Mouse (Mus musculus) E14TG2a.4 (cell line): ENCODE measurements around the gene Wiz.

ENCODE experiments used
- H3K27me3 ChIP-seq: 2 replicates; pipeline ENCODE4 v1.6.1; 2014; ENCODE audit warnings: low read length, control low read depth; ENCODE audit not compliant: insufficient read depth
- H3K36me3 ChIP-seq: 2 replicates; pipeline ENCODE4 v1.6.1; 2014; ENCODE audit warnings: low read length, control low read depth; ENCODE audit not compliant: insufficient read depth
- H3K4me1 ChIP-seq: replicated peaks from 2 replicates; pipeline ENCODE4 v1.6.1; 2014; ENCODE audit warnings: low read depth, low read length, control low read depth
- H3K4me3 ChIP-seq: replicated peaks from 2 replicates; pipeline ENCODE4 v1.5.1; 2014; ENCODE audit warnings: mild to moderate bottlenecking, low read length
- H3K9me3 ChIP-seq: 2 replicates; pipeline ENCODE4 v1.6.1; 2014; ENCODE audit warnings: low read length, control low read depth
- CTCF ChIP-seq: conservative IDR thresholded peaks from 2 replicates; pipeline ENCODE4 v1.5.1; 2014; ENCODE audit warnings: low read length
- NANOG ChIP-seq: IDR thresholded peaks from 2 replicates; pipeline ENCODE4 v1.6.1; 2014; ENCODE audit warnings: borderline replicate concordance, low read length, mixed read lengths
- POU5F1 ChIP-seq: IDR thresholded peaks from 2 replicates; pipeline ENCODE4 v1.6.1; 2014; ENCODE audit warnings: low read length, borderline replicate concordance

The Wiz gene

DNA sequence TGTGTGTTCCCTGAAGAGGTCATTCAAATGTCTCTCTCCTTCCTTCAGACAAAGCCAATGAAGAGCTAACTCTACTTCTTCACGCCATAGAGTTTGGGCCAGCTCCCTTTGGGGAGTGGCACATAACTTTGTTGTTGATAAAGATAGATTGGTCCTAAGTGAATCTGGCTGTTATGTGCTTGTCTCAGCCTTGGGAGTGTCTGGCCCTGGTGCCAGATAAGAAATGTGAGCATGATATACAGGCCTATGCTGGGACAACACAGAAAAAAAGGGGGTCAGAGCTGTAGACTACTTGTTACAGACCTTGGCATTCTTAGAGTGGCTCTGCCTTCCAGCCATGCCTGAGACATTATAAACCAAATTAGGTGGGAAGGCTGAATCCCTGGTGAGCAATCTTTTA lies 23.9 kb downstream of the Wiz start:
- peaks cover 56% of the 10 kb centered on the region for H3K4me1 ChIP-seq
- TF ChIP-seq POU5F1 (no peak), CTCF (no peak), NANOG (no peak)

DNA sequence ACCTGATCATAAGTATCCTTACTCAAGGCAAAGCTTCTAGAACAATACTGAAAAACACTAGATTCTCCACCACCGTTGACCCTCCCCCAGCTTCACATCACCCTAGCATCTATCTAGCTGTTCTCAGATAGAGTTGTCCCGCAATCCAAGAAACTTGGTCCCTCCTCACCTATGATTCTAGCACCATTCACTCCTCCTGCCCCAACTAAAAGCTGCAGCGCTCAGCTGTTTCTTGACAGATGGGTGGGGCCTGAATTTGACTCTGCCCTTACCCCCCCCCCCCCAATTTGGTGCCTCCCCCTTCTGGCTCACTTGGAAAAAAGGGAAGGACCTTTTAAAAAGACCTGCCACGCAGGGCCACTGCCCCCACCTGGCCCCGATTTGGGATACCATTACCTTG lies 24.4 kb downstream of the Wiz start:
- H3K9me3 ChIP-seq = no peaks in the 10 kb centered on the region
- peak overlapping the region; percentile 97 for H3K4me3 ChIP-seq
- H3K27me3 ChIP-seq = no peaks in the 10 kb centered on the region
- TF ChIP-seq NANOG = no peak
- TF ChIP-seq CTCF = no peak
- TF ChIP-seq POU5F1 = no peak
- H3K4me1 ChIP-seq = peaks cover 60% of the 10 kb centered on the region
- peaks cover 32% of the 10 kb centered on the region for H3K36me3 ChIP-seq

More for the DNA sequence above, 23.9 kb downstream of the Wiz start:
- Histone ChIP-seq H3K9me3 (no peaks in the 10 kb centered on the region), H3K4me3 (peak overlapping the region; percentile 97; the same call in 1 of the 2 replicates), H3K27me3 (no peaks in the 10 kb centered on the region), H3K36me3 (peaks cover 28% of the 10 kb centered on the region)

DNA sequence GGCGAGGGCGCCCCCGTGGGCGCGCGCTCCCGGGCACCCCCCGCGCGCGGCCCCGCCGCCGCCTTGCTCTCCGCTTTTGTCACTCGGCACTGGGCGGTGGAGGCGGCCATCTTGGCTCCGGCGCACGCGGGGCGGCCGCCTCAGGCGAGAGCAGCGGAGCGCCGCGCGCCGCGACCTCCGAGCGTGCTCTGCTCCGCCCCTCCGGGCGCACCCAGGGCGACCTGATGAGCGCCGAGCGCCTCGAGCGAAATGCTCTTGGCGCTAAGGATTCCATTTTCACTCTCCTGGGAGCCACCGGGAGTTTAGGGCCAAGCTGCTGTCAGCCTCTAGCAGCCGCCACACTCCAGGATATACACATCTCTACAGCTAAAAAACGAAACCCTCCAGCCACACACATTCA lies 24.9 kb downstream of the Wiz start:
- peaks cover 66% of the 10 kb centered on the region for H3K4me1 ChIP-seq
- H3K9me3 ChIP-seq = no peaks in the 10 kb centered on the region
- no peaks in the 10 kb centered on the region for H3K27me3 ChIP-seq
- H3K4me3 ChIP-seq = peak overlapping the region; percentile 97
- TF ChIP-seq CTCF (no peak), POU5F1 (no peak), NANOG (no peak)
- H3K36me3 ChIP-seq = peaks cover 37% of the 10 kb centered on the region

DNA sequence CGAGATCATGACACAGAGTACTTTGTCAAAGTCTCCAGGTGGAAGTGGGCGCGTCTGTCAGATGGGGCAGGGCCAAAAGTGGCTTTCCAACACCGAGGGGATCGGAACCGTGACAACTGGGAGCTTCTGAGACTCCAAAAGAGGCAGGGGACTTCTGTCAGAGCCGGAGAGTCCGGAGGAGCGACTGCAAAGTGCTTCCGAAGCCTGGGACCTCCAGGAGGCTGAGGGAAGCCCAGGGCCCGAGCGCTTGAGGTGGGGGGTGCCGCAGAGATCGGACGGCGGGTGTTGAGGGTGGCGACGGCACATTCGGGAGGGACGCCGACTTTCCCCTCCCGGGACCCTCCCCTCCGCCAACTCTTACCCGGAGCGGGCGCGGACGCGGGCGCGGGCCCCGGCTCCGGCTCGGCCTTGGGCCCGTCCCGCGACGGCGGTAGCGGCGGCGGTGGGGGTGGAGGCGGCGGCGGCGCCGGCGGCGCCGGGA lies 25.4 kb downstream of the Wiz start:
- TF ChIP-seq NANOG (no peak), CTCF (no peak), POU5F1 (no peak)
- peaks cover 70% of the 10 kb centered on the region for H3K4me1 ChIP-seq
- peak overlapping the region; percentile 97 for H3K4me3 ChIP-seq
- H3K27me3 ChIP-seq = no peaks in the 10 kb centered on the region
- H3K9me3 ChIP-seq = no peaks in the 10 kb centered on the region
- peaks cover 42% of the 10 kb centered on the region for H3K36me3 ChIP-seq

DNA sequence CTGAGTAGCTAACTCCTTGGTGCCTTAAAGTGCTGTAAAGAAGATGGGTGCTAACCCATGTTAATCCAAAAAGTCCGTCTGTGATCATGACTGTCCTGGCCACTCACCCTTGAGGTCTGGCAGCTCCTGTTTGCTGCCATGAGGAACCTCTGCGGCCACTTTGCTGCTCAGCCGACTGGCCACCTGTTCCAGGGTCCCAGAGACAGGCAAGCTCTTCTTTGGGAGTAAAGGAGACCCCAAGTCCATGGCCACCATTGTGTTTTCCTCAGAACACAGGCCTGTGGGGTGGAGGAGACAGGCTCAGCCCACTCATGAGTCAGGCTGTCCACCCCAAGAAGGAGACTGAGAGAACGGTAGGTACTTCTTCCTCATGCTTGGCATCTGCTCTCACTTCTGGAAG lies 26.6 kb downstream of the Wiz start:
- peaks cover 76% of the 10 kb centered on the region for H3K4me1 ChIP-seq
- TF ChIP-seq NANOG (no peak), CTCF (no peak), POU5F1 (no peak)
- no peaks in the 10 kb centered on the region for H3K27me3 ChIP-seq
- H3K4me3 ChIP-seq = peak overlapping the region; percentile 97
- H3K9me3 ChIP-seq = no peaks in the 10 kb centered on the region
- H3K36me3 ChIP-seq = peaks cover 54% of the 10 kb centered on the region

DNA sequence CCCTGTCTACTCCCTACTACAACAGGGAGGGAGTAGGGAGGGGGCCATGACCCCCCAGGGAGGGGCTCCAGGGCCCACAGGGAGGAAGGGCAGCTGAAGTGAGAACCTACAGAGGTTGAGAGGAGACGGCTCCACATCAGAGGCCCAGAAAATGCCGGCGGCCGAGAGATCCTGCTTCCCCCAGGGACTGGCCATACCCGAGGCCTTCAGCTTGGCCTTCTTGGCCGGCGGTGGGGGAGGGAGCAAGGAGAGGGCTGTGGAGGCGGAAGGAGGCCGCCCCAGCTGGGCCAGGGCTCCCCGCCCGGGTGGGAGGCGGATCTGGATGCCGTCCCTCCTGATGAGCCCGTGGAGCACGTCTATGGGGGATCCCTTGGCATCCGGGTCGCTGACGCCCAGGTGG lies 29.3 kb downstream of the Wiz start:
- Histone ChIP-seq H3K36me3 (peaks cover 81% of the 10 kb centered on the region), H3K9me3 (no peaks in the 10 kb centered on the region), H3K4me1 (peaks cover 86% of the 10 kb centered on the region), H3K4me3 (peak overlapping the region; percentile 46), H3K27me3 (no peaks in the 10 kb centered on the region)
- TF ChIP-seq POU5F1 (no peak), CTCF (no peak), NANOG (no peak)

DNA sequence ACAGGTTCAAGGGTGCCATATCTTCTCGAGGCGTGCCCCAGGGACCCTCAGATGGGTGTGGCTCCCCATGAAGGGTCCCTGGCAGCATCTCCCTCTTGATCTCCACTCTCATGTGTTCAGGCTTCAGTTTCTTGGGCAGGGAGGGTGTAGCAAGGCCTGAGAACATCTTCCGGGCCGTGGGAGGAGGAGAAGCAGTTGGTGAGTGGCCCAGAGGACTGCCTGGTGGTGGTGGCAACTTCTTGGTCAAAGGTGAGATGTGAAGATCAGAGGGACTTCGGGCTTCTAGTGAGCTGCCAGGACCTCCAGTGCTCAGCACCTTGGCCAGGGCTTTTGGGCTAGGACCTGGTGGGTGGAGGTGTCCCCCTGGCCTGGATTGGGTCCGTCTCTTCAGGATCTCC lies 30.3 kb downstream of the Wiz start:
- Histone ChIP-seq H3K27me3 (no peaks in the 10 kb centered on the region), H3K4me1 (peaks cover 91% of the 10 kb centered on the region), H3K9me3 (no peaks in the 10 kb centered on the region), H3K4me3 (no peak overlapping the region), H3K36me3 (peaks cover 91% of the 10 kb centered on the region)
- TF ChIP-seq NANOG (no peak), CTCF (no peak; the same call in 1 of the 2 replicates), POU5F1 (no peak)

DNA sequence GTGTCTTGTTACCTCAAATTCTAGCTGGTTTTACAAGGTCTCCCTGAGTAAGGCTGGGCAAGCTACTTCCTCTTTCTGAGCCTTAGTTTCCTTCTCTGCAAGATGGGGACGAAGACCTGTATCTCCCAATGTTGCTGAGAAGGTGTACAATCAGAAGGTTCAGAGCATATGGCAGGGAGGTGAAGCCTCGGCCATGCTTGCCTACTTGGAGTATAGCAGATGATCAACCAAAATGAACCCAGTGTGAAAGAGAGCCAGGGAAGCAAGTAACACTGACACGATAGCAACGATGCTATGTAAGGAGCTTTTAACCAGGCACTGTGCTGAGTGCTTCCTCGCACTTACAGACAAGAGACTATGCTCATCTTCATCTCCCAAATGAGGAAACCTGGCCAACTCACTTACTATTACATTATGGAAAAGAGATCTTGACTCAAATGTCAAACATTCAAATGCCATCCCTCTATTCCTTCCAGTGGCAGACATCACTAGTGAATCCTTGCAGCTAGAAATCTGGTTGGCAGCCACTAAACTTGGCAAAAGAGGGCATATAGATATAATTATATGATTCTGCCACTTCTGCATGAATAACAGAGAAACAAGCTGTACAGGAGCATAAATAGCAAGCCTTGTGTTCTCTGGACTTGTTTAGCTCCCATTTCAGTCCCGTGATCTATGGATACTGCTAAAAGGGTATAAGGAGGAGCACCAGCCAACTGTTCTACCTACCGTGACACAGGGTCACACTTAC lies 30.9 kb downstream of the Wiz start:
- no peak for TF ChIP-seq POU5F1
- no peak for TF ChIP-seq CTCF
- TF ChIP-seq NANOG = no peak
- H3K27me3 ChIP-seq = no peaks in the 10 kb centered on the region
- H3K9me3 ChIP-seq = no peaks in the 10 kb centered on the region
- peaks cover 97% of the 10 kb centered on the region for H3K36me3 ChIP-seq
- H3K4me3 ChIP-seq = no peak overlapping the region
- peaks cover 93% of the 10 kb centered on the region for H3K4me1 ChIP-seq
